Mouse (Mus musculus): ENCODE data around the gene Ctnnd1. TPM values are rescaled to one million over a fixed set of nuclear protein-coding genes. Genes with fewer than 3 reads are reported as not detected.

Gene Ctnnd1
- polyA plus RNA-seq, 1 experiment from 2014 or later = 43.8 TPM

DNA sequence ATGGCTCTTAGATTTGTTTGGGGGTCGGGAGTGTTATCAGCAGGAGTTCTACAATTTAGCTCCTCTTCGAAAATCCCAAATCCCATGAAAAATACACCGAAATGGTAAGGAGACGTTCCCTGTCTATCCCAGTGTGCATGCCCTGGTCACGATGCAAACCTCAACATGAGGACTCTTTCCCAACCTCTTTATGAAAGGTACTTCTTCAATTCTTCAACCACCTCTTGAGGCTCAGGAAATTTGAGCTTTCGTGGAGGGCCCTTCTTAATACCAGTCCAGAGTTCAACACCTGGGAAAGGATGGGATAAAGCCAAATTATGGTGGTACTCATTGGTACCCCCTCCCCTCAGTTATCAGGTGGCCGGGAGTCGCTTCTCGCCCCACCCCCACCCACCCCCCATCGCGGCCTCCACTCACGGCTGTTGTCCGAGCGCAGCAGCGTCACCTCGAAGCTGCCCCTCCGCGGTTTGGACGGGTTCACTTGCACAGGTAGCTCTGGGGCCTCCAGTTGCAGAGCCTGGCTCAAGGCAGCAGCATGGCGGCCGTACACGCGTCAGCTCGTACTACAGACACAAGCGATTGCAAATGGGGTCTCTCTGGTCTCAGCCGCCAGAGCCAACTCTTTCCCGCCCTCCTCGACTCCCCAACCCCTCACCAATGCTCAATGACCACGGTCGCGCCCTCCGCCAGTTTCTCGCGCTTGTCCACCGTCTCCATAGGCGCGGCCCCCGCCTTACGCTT lies 19.4 kb upstream of the Ctnnd1 start:
- H3K4me3 ChIP-seq = peak overlapping the region; percentile 91
- H3K9ac ChIP-seq = peak overlapping the region; percentile 96
- peaks cover 14% of the 10 kb centered on the region for H3K4me1 ChIP-seq
- 2% methylated on average over 39 of the region's 39 CpGs for WGBS
- no peaks in the 10 kb centered on the region for H3K27me3 ChIP-seq
- H3K4me2 ChIP-seq = peak overlapping the region; percentile 71
- peak overlapping the region; percentile 95 for H3K27ac ChIP-seq
- H3K9me3 ChIP-seq = no peaks in the 10 kb centered on the region
- ATAC-seq (ENCODE audit: insufficient number of reproducible peaks, insufficient read depth, low FRiP score, low TSS enrichment, low read depth) = peak; percentile 67
- H3K36me3 ChIP-seq = peaks cover 37% of the 10 kb centered on the region

DNA sequence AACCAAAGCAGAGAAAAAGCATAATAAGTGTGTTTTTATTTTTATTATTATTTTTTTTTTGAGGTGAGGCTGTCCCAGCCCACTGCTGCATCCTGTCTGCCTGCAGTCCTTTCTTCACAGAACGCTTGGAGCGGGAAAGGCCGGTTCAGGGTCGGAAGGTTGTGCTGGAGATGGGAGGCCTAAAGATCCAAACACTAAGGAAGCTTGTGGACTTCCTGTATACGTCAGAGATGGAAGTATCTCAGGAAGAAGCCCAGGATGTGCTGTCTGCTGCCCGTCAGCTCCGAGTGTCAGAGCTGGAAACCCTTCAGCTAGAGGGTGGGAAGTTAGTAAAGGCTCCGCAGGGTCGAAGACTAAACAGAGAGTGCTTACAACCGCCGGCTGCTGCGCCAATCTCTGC lies 15.5 kb upstream of the Ctnnd1 start:
- peaks cover 14% of the 10 kb centered on the region for H3K36me3 ChIP-seq
- H3K9ac ChIP-seq = no peak overlapping the region
- no peak overlapping the region for H3K4me3 ChIP-seq
- H3K27me3 ChIP-seq = no peaks in the 10 kb centered on the region
- no peaks in the 10 kb centered on the region for H3K9me3 ChIP-seq
- 64% methylated on average over 12 of the region's 12 CpGs for WGBS
- ATAC-seq (ENCODE audit: insufficient number of reproducible peaks, insufficient read depth, low FRiP score, low TSS enrichment, low read depth) = no peak
- no peak overlapping the region for H3K4me2 ChIP-seq
- H3K4me1 ChIP-seq = peaks cover 12% of the 10 kb centered on the region
- 0 out of 2 replicates have a peak overlapping the region, but pooled peaks have one; percentile 48 for H3K27ac ChIP-seq

GRCm38 (mm10) chr2:84662866-84663265 lies 12.3 kb upstream of the Ctnnd1 start:
- no peak for ATAC-seq (ENCODE audit: insufficient number of reproducible peaks, insufficient read depth, low FRiP score, low TSS enrichment, low read depth)
- Histone ChIP-seq H3K4me1 (no peaks in the 10 kb centered on the region), H3K36me3 (no peaks in the 10 kb centered on the region), H3K9ac (no peak overlapping the region), H3K9me3 (no peaks in the 10 kb centered on the region), H3K27me3 (no peaks in the 10 kb centered on the region), H3K4me3 (no peak overlapping the region), H3K27ac (no peak overlapping the region), H3K4me2 (no peak overlapping the region)
- 28% methylated on average over 2 of the region's 2 CpGs for WGBS

GRCm38 (mm10) chr2:84660253-84660652 lies 9.7 kb upstream of the Ctnnd1 start:
- Histone ChIP-seq H3K9me3 (no peaks in the 10 kb centered on the region), H3K9ac (no peak overlapping the region), H3K4me1 (no peaks in the 10 kb centered on the region), H3K4me3 (no peak overlapping the region), H3K36me3 (no peaks in the 10 kb centered on the region), H3K27ac (no peak overlapping the region), H3K4me2 (no peak overlapping the region), H3K27me3 (no peaks in the 10 kb centered on the region)
- WGBS = 63% methylated on average over 3 of the region's 3 CpGs
- ATAC-seq (ENCODE audit: insufficient number of reproducible peaks, insufficient read depth, low FRiP score, low TSS enrichment, low read depth) = no peak

DNA sequence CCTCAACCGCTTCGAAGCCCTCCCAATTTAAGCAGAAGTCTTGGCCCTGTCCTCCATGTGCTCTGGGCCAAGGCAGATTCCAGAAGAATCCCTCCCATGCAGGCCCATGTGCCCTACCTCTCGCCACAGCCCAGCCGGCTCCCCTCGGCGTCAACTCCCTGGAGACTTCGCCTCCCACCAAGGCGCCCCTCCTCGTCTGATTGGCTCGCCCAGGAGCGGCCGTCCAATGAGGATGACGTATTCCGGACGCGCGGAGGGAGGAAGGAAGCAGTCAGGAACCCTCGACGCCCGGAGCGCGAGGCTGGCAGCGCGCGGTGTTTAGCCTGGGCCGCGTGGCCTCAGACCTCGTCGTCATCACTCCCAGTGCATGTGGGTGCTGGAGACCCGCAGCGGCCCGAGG lies 8.2 kb upstream of the Ctnnd1 start, which contains the start of gene Btbd18:
Btbd18 (plus strand) TSS at position 274 of the 400 bp plus-strand sequence.
- H3K9me3 ChIP-seq = no peaks in the 10 kb centered on the region
- no peak within 1 kb of the TSS for H3K4me2 ChIP-seq
- WGBS = 93% methylated on average over 32 of the region's 32 CpGs
- H3K4me3 ChIP-seq = no peak within 1 kb of the TSS
- no peak within 1 kb of the TSS for H3K9ac ChIP-seq
- ATAC-seq (ENCODE audit: insufficient number of reproducible peaks, insufficient read depth, low FRiP score, low TSS enrichment, low read depth) = no peak
- no peaks in the 10 kb centered on the region for H3K27me3 ChIP-seq
- H3K27ac ChIP-seq = no peak within 1 kb of the TSS
- H3K36me3 ChIP-seq = no peaks in the 10 kb centered on the region
- H3K4me1 ChIP-seq = no peaks in the 10 kb centered on the region

- ATAC-seq (ENCODE audit: insufficient number of reproducible peaks, insufficient read depth, low FRiP score, low TSS enrichment, low read depth) = no peak
- no peak overlapping the region for H3K4me3 ChIP-seq
- WGBS = 61% methylated on average over 1 of the region's 1 CpGs
- no peak overlapping the region for H3K9ac ChIP-seq
- no peaks in the 10 kb centered on the region for H3K4me1 ChIP-seq
- no peak overlapping the region for H3K4me2 ChIP-seq
- no peaks in the 10 kb centered on the region for H3K9me3 ChIP-seq
- H3K36me3 ChIP-seq = no peaks in the 10 kb centered on the region
- H3K27me3 ChIP-seq = no peaks in the 10 kb centered on the region
- H3K27ac ChIP-seq = no peak overlapping the region
Measured at GRCm38 (mm10) chr2:84655864-84656263, 5.3 kb upstream of the Ctnnd1 start.

DNA sequence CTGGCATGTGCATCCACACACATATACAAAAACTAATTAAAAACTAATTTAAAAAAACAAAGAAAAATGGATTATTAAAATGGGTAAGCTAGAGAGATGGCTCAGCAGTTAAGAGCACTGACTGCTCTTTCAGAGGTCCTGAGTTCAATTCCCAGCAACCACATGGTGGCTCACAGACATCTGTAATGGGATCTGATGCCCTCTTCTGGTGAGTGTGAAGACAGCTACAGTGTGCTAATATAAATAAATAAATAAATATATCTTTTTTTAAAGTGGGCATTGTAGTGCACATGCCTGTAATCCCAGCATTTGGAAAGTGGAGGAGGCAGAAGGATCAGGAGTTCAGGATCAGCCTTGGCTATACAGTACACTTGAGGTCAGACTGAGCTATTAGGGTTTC lies 2.8 kb upstream of the Ctnnd1 start:
- no peak overlapping the region for H3K9ac ChIP-seq
- ATAC-seq (ENCODE audit: insufficient number of reproducible peaks, insufficient read depth, low FRiP score, low TSS enrichment, low read depth) = no peak
- no peaks in the 10 kb centered on the region for H3K36me3 ChIP-seq
- no peak overlapping the region for H3K4me2 ChIP-seq
- no peak overlapping the region for H3K4me3 ChIP-seq
- no peak overlapping the region for H3K27ac ChIP-seq
- no peaks in the 10 kb centered on the region for H3K27me3 ChIP-seq
- H3K9me3 ChIP-seq = no peaks in the 10 kb centered on the region
- H3K4me1 ChIP-seq = peaks cover 2% of the 10 kb centered on the region

DNA sequence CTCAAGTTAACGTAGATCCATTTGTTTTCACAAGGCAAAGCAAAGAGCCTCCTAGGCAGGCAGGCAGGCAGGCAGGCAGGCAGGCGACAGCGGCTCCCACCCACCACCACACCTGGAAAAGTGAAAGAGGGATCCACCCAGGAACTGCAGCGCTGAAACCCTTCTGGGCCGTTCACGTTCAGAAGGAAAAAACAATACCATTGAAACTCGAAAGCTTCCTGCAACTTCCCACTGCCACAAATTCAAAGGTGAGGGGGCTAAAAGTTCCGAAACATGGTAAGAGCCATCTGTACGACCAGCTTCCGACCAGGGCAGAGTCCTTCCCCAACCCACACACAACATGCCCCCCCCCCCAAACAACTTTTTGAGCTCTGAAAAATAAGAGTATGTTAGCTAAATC lies 891 bp downstream of the Ctnnd1 start:
- peak overlapping the region; percentile 72 for H3K4me3 ChIP-seq
- peaks cover 16% of the 10 kb centered on the region for H3K4me1 ChIP-seq
- H3K27me3 ChIP-seq = no peaks in the 10 kb centered on the region
- peak overlapping the region; percentile 99 for H3K27ac ChIP-seq
- no peaks in the 10 kb centered on the region for H3K9me3 ChIP-seq
- under 1% methylated on average over 10 of the region's 10 CpGs for WGBS
- peak overlapping the region; percentile 87 for H3K9ac ChIP-seq
- no peaks in the 10 kb centered on the region for H3K36me3 ChIP-seq
- peak overlapping the region; percentile 73 for H3K4me2 ChIP-seq
- no peak for ATAC-seq (ENCODE audit: insufficient number of reproducible peaks, insufficient read depth, low FRiP score, low TSS enrichment, low read depth)

DNA sequence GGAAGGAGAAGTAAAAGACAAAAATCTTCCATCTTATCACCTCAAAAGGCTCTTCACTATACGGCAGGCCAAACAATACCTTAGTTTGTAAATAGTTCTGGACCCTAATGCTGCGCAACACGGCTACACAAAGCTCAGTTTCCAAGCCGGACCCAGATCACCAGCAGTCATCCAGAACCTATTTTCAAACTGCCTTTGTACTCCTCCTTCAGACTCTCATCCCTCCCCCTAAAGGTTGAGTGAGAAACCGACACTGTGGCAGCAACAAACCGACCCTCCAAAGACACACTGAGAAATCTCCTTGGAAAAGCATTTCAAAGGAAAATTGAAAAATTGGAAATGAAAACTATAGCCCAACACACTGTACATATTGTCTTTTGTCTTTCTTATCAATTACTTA lies 2.2 kb downstream of the Ctnnd1 start:
- Histone ChIP-seq H3K27me3 (no peaks in the 10 kb centered on the region), H3K4me1 (peaks cover 16% of the 10 kb centered on the region), H3K36me3 (no peaks in the 10 kb centered on the region), H3K4me3 (peak overlapping the region; percentile 72), H3K4me2 (peak overlapping the region; percentile 73), H3K9ac (peak overlapping the region; percentile 62), H3K27ac (no peak overlapping the region), H3K9me3 (no peaks in the 10 kb centered on the region)
- no peak for ATAC-seq (ENCODE audit: insufficient number of reproducible peaks, insufficient read depth, low FRiP score, low TSS enrichment, low read depth)
- 44% methylated on average over 6 of the region's 6 CpGs for WGBS

GRCm38 (mm10) chr2:84647051-84647568 lies 3.5 kb downstream of the Ctnnd1 start:
- no peaks in the 10 kb centered on the region for H3K27me3 ChIP-seq
- H3K9ac ChIP-seq = no peak overlapping the region
- no peak overlapping the region for H3K27ac ChIP-seq
- no peak overlapping the region for H3K4me2 ChIP-seq
- H3K36me3 ChIP-seq = no peaks in the 10 kb centered on the region
- H3K9me3 ChIP-seq = no peaks in the 10 kb centered on the region
- 96% methylated on average over 6 of the region's 6 CpGs for WGBS
- peaks cover 16% of the 10 kb centered on the region for H3K4me1 ChIP-seq
- H3K4me3 ChIP-seq = no peak overlapping the region
- no peak for ATAC-seq (ENCODE audit: insufficient number of reproducible peaks, insufficient read depth, low FRiP score, low TSS enrichment, low read depth)

GRCm38 (mm10) chr2:84646138-84646537 lies 4.4 kb downstream of the Ctnnd1 start:
- no peak overlapping the region for H3K27ac ChIP-seq
- no peak for ATAC-seq (ENCODE audit: insufficient number of reproducible peaks, insufficient read depth, low FRiP score, low TSS enrichment, low read depth)
- H3K36me3 ChIP-seq = no peaks in the 10 kb centered on the region
- H3K4me1 ChIP-seq = peaks cover 16% of the 10 kb centered on the region
- no peak overlapping the region for H3K9ac ChIP-seq
- 75% methylated on average over 1 of the region's 1 CpGs for WGBS
- no peaks in the 10 kb centered on the region for H3K27me3 ChIP-seq
- H3K4me3 ChIP-seq = no peak overlapping the region
- H3K9me3 ChIP-seq = no peaks in the 10 kb centered on the region
- no peak overlapping the region for H3K4me2 ChIP-seq

DNA sequence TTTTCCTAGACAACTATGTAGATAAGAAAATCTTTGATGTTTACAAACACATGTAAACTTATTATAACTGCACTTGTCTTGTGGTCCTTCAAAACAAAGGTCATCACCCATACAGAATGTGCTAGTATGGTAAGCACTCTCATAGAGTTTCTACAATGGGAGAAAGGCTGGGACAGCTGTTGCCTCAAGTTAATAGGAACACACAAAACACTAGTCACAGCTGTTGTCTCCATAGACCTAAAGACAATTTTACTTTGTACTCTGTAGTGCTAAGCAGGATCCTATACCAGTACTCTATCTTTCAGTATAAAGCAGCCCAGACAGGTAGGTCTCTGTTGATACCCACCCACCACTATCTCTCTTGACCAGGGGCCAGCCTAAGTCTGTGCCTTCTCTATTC lies 9.7 kb downstream of the Ctnnd1 start:
- Histone ChIP-seq H3K36me3 (no peaks in the 10 kb centered on the region), H3K4me1 (peaks cover 42% of the 10 kb centered on the region), H3K27ac (no peak overlapping the region), H3K4me3 (no peak overlapping the region), H3K9me3 (no peaks in the 10 kb centered on the region), H3K9ac (no peak overlapping the region), H3K4me2 (no peak overlapping the region), H3K27me3 (no peaks in the 10 kb centered on the region)
- no peak for ATAC-seq (ENCODE audit: insufficient number of reproducible peaks, insufficient read depth, low FRiP score, low TSS enrichment, low read depth)
